Mouse (Mus musculus) CD4-positive, CD25-positive, alpha-beta regulatory T cell, adult 4 months (primary cell): Measurements from ENCODE around the gene Ugt1a7c. TPM values are rescaled to one million over a fixed set of nuclear protein-coding genes. Genes with fewer than 3 reads are reported as not detected.
"Not testable (repeated sequence)": the region's sequence is repeated elsewhere in the genome, so short reads cannot be mapped to it uniquely, and the experiment has no call there.

Experiments
- ATAC-seq: one replicate; pipeline ENCODE4 v1.8.0; 2017
- polyA plus RNA-seq, 2 experiments: library from polyadenylated mRNA; unstranded; fragments of 100-300 nt; shearing (Covaris generic); gene quantifications; one replicate each; pipeline ENCODE4 v1.2.1; 2017

Ugt1a7c gene
- polyA plus RNA-seq, 2 experiments from 2014 or later: 0.56 to 1.2 TPM

DNA sequence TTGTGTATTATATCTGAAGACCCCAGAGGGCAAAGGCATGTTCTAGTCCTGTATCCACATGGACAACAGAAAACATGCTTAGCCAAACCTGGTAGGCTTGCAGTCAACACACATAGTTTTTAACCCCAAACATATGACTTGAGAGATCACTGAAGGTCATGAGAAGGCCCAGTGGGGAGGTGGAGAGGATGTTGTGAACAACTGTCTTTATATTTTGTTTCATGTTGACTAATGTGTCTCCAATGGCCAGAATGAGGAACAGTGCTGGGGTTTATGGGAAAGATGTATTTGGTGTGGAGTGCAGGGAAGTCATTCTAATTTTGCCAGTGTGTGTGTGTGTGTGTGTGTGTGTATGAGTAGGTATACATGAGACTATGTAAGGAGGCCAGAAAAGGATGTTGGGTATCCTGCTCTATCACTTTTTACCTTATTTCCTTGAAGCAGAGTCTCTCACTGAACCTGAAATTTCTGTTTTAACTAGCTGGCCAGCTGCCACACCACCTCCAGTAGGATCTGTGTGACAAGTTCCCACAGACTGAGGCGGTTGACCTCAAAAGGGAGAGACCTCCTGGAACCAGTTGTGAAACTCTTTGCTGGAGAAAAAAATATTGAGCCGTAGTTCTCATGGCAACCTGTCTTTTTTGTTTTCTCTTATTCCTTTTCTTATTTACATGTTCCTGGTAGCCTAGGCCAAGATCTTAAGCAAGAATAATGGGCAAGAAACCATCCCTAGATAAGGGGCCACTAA lies 129.3 kb downstream of the Ugt1a7c start:
- ATAC-seq: no peak

DNA sequence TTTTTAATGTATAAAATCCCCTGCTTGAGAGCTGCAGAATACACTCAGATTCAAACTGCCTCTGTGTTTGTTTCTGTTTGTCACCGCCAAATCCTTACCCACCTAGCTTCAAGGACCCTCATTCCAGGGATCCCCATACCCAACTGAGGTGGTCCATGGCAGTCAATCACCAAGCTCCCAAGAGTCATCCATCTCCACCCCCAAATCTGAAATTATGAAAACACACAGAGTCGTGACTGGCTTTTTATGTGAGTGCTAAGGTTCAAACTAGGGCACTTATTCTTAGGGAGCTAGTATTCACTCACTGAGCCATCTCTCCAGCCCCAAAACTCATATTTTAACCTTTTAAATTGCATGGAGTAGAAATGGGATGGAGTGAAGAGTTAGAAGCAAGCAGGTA lies 130.4 kb downstream of the Ugt1a7c start:
- ATAC-seq: not testable (repeated sequence)

DNA sequence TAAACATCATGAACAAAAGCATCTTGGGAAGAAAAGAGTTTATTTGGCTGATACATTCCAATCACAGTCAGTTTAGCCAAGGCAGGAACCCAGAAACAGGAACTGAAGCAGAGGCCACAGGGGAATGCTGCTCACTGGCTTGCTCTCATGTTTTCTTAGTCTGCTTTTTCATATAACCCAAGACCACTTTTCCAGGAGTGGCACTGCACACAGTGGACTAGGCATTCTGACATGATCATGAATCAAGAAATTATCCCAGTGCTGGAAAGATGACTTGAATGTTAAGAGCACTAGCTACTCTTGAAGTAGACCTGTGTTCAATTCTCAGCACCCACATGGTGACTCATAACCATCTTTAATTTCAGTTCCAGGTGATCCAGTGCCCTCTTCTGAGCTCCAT lies 130.9 kb downstream of the Ugt1a7c start:
- no peak for ATAC-seq

DNA sequence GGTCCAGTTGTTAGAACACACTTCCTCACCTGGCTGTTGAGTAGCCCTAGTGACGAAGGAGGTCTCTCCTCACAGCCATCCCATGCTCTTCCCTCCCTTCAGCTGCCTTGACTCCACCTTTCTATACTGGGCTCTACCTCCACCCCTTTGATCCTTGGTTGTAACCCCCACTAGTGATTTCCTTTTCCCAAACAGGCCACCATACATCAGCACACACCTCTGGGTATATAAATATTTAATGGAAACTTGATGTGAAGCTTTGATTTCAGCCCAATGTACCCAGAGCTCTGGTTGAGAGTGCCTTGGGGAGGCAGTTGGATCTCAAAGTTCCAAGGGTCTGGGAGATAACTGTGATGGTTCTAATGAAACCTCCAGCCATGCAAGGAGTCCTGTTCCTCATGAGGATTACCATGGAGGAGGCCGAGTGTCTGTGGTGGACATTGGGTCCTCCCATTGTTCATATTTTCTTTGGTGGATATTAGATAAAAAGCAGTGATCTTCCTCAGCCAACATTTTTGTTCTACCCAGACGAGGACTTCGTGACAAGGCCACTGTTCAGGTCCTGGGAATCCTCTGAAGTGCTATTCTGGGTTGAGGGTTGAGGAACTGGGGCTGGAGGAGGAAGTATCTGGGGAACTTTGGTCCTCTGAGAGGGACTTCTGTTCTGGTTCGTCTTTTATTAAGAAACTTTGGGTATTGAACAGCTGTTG lies 132.0 kb downstream of the Ugt1a7c start, which contains the start of gene Mroh2a:
Gene Mroh2a (plus strand): TSS at position 317 of the 710 bp plus-strand sequence.
- ATAC-seq: no peak

DNA sequence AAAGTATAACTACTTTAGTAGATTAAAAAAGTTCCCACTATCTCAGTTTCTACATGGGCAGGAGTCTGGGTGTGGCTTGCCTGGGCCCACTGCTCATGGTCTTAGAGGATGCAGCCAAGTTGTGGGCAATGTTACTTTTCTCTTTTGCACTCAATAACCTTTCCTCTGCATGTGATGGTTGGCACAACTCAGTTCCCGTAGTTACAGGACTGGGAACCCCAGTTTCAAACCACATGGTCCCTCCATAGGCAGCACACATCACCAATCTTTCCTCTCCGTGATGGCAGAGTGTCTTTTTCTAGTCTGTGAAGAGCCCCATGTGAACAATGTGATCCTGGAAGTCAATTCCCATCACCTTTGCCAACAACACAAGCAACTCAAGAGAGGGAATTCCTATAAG lies 132.6 kb downstream of the Ugt1a7c start:
- ATAC-seq: no peak

DNA sequence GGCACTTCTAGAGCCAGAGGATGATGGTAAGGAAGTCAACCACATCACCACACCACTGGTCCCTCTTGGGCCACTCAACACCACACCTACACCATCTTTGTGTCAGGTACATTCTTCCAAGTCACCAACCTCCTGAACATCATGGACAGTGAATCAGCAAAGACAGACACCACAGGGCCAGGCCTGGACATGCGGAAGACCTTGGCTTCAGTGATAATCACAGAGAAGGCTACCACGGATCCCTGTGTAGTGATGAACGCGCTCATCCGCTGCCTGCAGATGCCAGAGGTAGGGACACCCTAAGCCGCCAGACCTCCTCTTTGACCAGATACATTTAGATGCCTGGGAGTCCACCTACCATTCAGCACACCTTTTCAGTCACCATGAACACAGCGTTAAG lies 133.3 kb downstream of the Ugt1a7c start:
- no peak for ATAC-seq

DNA sequence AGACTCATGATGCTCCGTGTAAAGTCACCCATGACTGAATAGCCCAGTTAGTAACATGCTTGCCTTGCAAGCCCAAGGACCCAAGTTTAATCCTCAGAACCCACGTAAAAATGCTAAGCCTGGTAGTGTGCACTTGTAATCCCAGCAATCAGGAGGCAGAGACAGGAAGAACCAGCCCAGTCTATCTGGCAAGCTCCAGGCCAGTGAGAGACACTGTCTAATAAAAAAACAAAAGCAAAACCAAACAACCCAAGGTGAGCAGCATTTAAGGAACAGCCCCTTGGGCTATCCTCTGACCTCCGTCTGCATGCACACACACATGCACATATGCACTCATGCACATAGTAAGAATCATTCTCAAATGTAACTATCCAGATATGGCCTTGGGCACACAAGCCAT lies 134.7 kb downstream of the Ugt1a7c start:
- no peak for ATAC-seq

DNA sequence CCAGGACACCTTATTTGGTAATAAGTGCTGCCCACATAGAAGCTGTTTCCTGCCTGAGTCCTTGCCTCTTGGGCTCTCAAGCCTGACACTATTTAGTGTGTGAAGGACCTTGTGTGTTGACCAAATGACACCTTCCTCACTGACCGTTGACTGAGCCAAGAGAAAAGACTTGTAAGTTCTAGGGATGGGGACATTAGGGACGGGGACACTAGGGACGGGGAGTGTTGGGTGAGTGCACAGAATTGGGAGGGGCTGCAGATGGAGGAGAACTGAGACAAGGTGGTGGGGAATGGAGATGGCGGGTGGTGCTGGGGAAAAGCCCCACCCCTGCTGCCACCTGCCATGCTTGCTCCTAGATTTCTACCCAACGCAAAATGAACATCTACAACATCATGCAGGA lies 135.1 kb downstream of the Ugt1a7c start:
- ATAC-seq: no peak

DNA sequence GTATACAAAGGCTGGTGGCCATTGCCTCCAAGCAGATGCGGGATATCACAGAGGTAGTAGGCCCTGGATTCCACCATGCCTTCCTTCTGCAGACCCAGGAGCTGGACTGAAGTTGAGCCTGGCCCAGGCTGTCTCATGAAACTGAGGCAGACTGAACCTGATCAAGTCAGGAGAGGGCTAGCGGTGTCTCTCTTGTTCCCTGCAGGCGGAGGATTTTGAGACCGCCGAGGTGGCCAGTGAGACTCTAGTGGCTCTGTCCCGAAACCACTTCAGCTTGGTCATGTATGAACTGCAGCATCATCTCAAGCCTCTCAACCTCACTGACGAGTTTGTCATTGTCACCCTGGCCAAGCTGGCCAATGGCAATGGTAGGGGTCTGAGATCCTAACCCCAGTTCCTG lies 135.6 kb downstream of the Ugt1a7c start:
- ATAC-seq: no peak

DNA sequence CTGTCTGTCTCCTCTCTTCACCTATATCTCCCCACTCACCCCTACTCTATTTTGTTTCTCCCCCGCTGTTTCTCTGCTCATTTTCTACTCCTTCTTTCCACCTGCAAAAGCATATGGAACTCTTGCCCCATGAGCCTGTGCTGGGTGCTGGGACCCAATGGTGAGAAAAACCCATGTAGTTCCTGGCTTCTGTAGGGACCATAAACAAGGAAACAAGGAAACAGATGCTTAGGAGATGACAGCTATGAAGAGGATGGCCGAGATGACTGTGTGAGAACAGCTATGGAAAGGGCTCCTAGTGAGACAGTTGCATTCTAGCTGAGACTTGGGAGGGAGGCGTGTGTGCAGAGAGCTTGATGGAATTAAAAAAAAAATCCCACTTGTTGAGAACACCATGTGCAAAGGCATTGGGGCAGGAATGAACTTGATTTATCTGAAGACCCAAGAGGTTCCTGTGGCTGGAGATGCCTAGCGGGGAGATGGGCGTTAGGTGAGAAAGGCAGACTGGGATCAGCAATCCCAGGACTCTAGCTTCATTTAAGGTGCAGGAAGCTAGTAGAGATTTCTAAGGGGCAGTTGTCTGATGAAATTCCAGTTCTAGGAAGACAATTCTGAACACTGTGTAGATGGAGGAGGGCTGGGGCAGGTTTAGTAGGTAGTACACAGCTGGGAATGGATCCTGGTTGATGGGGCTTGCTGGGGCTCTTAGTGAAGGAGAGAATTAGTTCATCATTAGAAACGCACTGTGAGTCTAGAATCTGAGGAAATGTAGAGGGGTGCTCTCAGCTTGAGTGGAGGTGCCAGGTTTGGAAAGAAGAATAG lies 136.3 kb downstream of the Ugt1a7c start:
- ATAC-seq: no peak

DNA sequence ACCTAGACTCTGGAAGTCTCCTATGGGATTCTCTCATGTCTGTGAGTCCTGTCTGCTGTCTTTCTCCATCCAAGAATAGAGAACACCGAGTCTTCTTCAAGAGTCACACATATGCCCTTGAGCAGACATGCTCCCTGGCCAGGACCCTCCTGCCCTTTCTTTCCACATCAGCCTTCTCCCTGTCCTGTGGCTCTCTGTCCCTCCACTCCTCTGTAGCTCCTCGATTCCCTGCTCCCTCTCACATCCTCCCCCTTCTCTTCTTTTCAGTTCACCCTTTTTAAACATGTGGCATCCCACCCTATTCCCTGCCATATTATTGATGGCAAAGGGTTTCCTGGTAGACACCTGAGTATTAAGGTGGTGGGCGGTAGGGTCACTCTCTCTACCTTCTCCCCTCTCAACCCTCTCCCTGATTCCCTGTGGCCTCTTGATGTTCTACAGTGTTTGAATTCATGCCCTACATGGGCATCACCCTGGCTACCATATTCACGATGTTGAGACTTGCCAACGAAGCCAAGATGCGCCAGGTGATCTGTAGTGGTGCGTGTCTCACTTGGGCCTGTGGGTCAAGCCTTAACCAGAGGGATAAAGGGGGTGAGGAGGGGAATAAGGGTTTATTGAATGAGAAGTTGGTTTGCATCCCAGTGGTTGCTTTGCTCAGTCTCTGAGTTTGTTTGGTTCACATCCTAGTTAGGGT lies 137.1 kb downstream of the Ugt1a7c start:
- no peak for ATAC-seq

DNA sequence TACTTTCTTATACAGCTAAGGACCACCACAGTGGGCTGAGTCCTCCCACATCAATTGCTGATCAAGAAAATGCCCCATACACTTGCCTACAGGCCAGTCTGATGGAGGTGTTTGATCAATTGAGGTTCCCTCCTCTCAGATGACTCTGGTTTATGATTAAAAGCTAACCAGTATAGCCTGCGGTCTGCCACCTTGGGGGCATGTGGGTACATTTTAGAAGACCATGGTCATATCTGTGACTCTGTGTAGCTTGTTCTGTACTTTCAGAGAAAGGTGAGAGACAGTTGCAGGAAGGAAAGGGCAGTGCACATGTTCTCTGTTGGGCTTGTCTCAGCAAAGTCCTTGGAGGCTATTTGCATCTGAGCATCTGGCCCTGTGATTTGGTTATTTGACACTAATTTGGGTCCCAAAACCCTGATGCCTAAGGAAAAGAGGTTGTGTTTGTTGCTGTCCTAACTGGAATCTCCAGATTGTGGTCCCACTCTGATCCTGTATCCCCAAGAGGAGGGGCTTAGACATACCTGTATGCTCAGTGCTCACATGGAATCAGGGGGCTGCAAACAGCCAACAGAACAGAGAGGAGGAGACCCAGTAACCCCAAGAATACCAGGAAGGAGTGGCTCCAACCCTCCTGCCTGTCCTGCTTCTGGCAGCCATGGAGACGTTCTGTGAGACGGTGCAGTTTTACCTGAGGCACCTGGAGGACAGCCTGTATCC lies 138.0 kb downstream of the Ugt1a7c start:
- ATAC-seq: no peak

DNA sequence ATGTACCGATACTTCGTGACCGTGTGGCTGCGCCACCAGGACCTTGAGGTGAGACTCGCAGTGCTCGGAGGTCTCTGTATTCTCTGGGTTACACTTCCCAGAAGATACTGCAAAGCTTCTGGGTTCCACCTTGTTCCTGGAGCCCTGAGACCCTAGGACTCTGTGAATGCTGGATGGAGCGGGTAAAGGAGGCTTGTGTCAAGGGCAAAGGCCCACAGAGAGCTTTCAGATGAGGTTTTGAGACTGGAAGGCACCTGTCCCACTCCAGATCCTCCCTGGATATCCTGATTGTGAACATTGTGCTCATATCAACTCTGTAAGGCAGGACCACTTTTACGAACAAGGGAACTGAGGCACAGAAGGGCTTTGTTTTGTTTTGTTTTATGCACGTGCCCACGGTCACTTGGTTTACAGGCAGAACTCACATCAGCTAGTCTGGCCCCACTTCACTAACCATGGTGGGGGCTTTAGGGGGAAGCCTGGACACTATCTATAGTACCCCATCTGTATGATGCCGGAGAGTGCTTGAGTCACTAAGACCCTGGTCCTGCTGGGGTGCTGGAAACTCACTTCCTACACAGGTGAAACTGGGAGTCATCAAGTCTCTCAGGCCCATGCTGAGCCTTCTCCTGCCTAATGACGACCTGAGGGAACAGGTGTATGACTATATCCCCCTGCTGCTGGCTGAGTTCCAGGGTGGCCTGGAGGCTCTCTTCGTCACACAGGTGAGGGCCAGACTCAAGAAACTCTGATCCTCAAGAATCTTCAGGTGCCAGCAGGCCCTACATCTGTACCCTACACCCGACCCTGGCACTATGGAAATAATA lies 138.8 kb downstream of the Ugt1a7c start:
- ATAC-seq: no peak

DNA sequence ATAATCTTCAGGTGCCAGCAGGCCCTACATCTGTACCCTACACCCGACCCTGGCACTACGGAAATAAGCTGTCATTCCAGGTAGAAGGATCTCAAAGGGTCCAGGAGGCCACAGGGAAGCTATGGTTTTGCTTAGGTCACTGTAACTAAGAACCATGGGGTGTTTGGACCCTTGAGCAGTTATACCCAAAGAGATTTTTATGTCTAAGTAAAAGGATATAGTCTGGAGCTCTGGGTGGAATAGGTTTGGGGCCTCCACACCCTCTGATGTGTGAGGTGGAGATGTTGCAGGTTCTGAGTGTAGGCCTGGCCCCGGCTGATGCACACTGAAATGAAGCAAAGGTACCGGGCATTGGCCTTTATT lies 139.4 kb downstream of the Ugt1a7c start:
- no peak for ATAC-seq

DNA sequence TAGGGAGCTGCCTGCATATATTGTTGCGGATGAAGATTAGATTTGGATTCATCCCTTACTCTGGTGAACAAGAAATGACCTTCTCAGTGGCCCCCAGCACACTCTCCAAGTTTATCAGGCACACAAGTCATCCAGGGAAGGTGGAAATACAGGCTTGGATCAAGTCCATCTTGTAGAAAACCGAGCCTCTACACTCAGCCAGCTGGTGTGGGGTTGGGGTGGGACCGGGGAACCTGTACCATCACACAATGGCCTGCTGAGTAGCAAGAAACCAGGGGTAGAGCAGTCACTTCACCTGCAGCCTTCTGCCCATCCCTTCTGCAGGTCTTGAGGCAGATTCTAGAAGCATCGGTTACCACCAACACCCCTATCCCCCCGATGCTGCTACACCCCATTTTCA lies 139.8 kb downstream of the Ugt1a7c start:
- ATAC-seq: no peak

DNA sequence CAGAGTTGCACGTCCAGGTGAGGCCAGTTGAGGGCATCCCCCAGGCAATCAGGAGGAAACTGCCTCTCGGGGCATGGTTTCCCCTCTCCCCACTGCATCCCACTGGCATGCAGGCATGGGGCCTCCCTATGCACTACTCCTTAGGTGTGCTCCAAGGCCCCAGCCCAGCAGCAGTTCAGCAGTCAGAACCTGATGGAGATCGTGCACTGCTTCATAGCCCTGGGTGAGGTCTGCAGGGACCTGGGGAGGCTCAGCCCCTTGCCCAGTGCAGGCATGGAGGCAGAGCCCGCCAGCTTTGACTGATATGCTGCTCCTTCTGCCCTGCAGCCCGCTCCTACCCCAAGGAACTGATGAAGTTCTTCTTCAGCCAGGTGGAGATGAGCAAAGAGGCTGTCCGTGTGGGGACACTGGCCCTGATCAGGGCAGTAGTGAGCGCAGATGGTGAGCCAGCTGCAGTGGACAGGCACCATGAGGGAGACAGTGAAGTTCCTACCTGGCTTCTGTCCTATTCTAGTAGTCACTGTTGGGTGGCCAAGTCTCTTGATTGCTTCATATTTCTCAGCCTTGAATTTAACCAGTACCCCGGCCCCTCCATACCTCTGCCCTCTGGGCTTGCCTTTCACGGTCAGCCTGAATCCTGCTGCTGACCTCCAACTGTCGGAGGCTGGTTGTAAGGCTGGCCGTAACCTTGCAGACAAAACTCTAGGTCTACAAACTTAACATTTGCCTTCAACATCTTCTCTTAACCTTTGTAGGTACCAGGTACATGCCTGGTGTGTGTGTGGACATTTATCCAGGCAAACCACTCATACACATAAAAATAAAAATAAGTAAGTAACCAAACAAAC lies 140.4 kb downstream of the Ugt1a7c start:
- ATAC-seq: no peak

DNA sequence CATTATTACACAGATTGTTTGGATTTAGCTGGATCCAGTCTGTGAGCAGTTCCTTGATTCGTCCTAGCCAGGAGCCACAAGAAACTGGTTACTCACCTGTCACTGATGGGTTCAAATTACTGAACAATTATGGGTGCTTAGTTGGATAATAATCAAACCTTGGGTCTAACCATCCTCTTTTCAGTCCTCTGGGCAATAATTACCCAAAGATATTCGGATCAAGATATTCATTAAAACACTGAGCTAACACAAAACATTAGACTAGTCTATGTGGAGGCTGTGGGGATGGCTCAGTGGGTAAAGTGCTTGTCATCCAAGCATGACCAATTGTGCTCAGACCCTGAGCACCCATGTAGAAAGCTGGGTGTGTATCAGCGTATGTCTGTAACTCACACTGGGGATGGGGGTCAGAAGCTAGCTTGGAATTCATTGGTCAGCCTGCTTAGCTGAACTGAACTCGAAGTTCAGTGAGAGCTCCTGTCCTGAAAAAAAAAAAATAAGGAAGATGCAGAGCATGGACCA lies 141.1 kb downstream of the Ugt1a7c start:
- no peak for ATAC-seq

DNA sequence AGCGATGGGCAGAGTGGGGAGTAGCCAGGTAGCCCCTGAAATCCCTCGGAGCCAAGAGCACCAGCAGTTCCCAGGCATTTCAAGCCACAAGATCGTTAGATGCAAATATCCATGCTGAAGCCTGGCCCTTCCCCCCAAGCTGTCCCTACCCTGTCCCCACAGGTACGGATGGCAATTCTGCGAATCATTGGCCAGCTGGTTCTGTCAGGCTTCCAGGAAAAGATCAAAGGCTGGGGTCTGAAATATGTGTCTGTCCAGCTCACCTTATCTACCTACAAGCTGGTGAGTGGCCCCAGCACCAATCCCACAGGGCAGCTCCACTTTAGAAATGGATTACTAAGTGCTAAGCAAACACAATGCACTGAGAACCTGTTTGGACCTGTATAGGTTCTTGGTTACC lies 142.4 kb downstream of the Ugt1a7c start:
- ATAC-seq: no peak

DNA sequence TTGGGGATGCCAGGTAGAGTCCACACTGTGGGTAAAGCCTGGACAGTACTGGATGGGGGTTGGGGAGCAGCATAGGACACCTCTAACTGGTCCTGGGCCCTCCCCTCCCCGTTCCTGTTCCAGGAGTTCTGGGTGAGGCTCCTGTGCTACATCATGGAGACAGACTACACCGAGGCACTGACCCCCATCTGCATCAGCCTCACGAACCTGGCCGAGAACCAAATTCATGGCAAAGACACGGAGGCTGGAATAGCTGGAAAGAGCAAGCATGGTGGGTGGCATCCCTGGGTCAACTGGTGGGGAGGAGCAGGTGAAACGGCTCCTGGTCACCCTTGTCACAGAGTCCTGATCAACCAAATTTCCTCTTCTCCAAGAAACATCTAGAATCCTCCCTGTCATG lies 143.9 kb downstream of the Ugt1a7c start:
- no peak for ATAC-seq

DNA sequence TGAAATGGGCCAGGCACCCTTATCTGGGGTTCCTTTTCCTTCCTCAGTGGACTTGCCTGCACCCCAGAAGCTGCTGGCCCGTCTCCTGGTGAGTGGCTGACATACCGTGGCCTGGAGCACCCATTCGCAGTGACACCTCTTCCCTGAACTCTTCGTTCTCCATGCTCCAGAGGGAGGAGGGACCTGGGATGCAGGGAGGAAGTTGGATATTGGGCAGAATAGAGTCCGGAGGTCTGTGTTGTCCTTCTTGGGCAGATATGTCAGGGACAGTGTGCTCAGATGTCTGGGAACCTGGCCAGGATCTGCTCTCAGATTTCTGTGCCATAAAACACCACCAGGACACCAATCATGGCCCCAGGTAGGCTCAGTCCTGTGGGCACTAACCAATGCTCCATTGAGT lies 145.2 kb downstream of the Ugt1a7c start:
- ATAC-seq: no peak
